Mouse (Mus musculus): ENCODE results near the gene Adgrv1. TPM values are rescaled to one million over a fixed set of nuclear protein-coding genes. Genes with fewer than 3 reads are reported as not detected.

Adgrv1 gene
- polyA plus RNA-seq, 1 experiment from 2014 or later: 54.5 TPM

GRCm38 (mm10) chr13:81328181-81328580, 304.8 kb downstream of the Adgrv1 start:
- ATAC-seq (ENCODE audit: low FRiP score) (no peak), DNase-seq (ENCODE audit: low spot score) (no peak)
- H3K27me3 ChIP-seq (ENCODE audit: control insufficient read depth, insufficient read depth, low read length): no peaks in the 10 kb centered on the region
- no peaks in the 10 kb centered on the region for H3K9me3 ChIP-seq (ENCODE audit: control insufficient read depth, low read length)
- WGBS: 94% methylated on average over 1 of the region's 1 CpGs
- no peak overlapping the region for H3K27ac ChIP-seq (ENCODE audit: low read depth, low read length)
- no peak overlapping the region for H3K9ac ChIP-seq (ENCODE audit: low read depth, low read length)
- H3K36me3 ChIP-seq (ENCODE audit: control insufficient read depth, insufficient read depth, low read length): 0 out of 2 replicates have a peak, but pooled peaks cover 3% of the 10 kb centered on the region
- H3K4me2 ChIP-seq (replicated peaks; ENCODE audit: low read depth, low read length): no peak overlapping the region
- no peak overlapping the region for H3K4me3 ChIP-seq (ENCODE audit: low read depth, low read length)
- H3K4me1 ChIP-seq (replicated peaks; ENCODE audit: control insufficient read depth, insufficient read depth, low read length): no peaks in the 10 kb centered on the region

GRCm38 (mm10) chr13:81325606-81326215, 307.2 kb downstream of the Adgrv1 start:
- Histone ChIP-seq H3K27ac (ENCODE audit: low read depth, low read length) (no peak overlapping the region), H3K36me3 (ENCODE audit: control insufficient read depth, insufficient read depth, low read length) (no peaks in the 10 kb centered on the region), H3K27me3 (ENCODE audit: control insufficient read depth, insufficient read depth, low read length) (no peaks in the 10 kb centered on the region), H3K4me3 (ENCODE audit: low read depth, low read length) (no peak overlapping the region), H3K9ac (ENCODE audit: low read depth, low read length) (no peak overlapping the region), H3K4me2 (replicated peaks; ENCODE audit: low read depth, low read length) (no peak overlapping the region), H3K9me3 (ENCODE audit: control insufficient read depth, low read length) (no peaks in the 10 kb centered on the region), H3K4me1 (replicated peaks; ENCODE audit: control insufficient read depth, insufficient read depth, low read length) (no peaks in the 10 kb centered on the region)
- 93% methylated on average over 2 of the region's 2 CpGs for WGBS
- ATAC-seq (ENCODE audit: low FRiP score): no peak
- DNase-seq (ENCODE audit: low spot score): no peak

GRCm38 (mm10) chr13:81323546-81324316, 309.2 kb downstream of the Adgrv1 start:
- Histone ChIP-seq H3K4me3 (ENCODE audit: low read depth, low read length) (no peak overlapping the region), H3K36me3 (ENCODE audit: control insufficient read depth, insufficient read depth, low read length) (no peaks in the 10 kb centered on the region), H3K27me3 (ENCODE audit: control insufficient read depth, insufficient read depth, low read length) (no peaks in the 10 kb centered on the region), H3K27ac (ENCODE audit: low read depth, low read length) (no peak overlapping the region), H3K4me2 (replicated peaks; ENCODE audit: low read depth, low read length) (no peak overlapping the region), H3K9me3 (ENCODE audit: control insufficient read depth, low read length) (no peaks in the 10 kb centered on the region), H3K4me1 (replicated peaks; ENCODE audit: control insufficient read depth, insufficient read depth, low read length) (no peaks in the 10 kb centered on the region), H3K9ac (ENCODE audit: low read depth, low read length) (no peak overlapping the region)
- WGBS: 95% methylated on average over 3 of the region's 3 CpGs
- no peak for ATAC-seq (ENCODE audit: low FRiP score)
- DNase-seq (ENCODE audit: low spot score): no peak

GRCm38 (mm10) chr13:81316581-81316980, 316.4 kb downstream of the Adgrv1 start:
- DNase-seq (ENCODE audit: low spot score) (no peak), ATAC-seq (ENCODE audit: low FRiP score) (no peak)
- 80% methylated on average over 4 of the region's 4 CpGs for WGBS
- no peak overlapping the region for H3K4me3 ChIP-seq (ENCODE audit: low read depth, low read length)
- H3K9ac ChIP-seq (ENCODE audit: low read depth, low read length): no peak overlapping the region
- H3K4me2 ChIP-seq (replicated peaks; ENCODE audit: low read depth, low read length): no peak overlapping the region
- no peaks in the 10 kb centered on the region for H3K4me1 ChIP-seq (replicated peaks; ENCODE audit: control insufficient read depth, insufficient read depth, low read length)
- no peaks in the 10 kb centered on the region for H3K36me3 ChIP-seq (ENCODE audit: control insufficient read depth, insufficient read depth, low read length)
- no peaks in the 10 kb centered on the region for H3K9me3 ChIP-seq (ENCODE audit: control insufficient read depth, low read length)
- no peaks in the 10 kb centered on the region for H3K27me3 ChIP-seq (ENCODE audit: control insufficient read depth, insufficient read depth, low read length)
- H3K27ac ChIP-seq (ENCODE audit: low read depth, low read length): no peak overlapping the region

- ATAC-seq (ENCODE audit: low FRiP score) (no peak), DNase-seq (ENCODE audit: low spot score) (no peak)
- Histone ChIP-seq H3K36me3 (ENCODE audit: control insufficient read depth, insufficient read depth, low read length) (no peaks in the 10 kb centered on the region), H3K4me3 (ENCODE audit: low read depth, low read length) (no peak overlapping the region), H3K4me1 (replicated peaks; ENCODE audit: control insufficient read depth, insufficient read depth, low read length) (no peaks in the 10 kb centered on the region), H3K27me3 (ENCODE audit: control insufficient read depth, insufficient read depth, low read length) (no peaks in the 10 kb centered on the region), H3K27ac (ENCODE audit: low read depth, low read length) (no peak overlapping the region), H3K4me2 (replicated peaks; ENCODE audit: low read depth, low read length) (no peak overlapping the region), H3K9me3 (ENCODE audit: control insufficient read depth, low read length) (no peaks in the 10 kb centered on the region), H3K9ac (ENCODE audit: low read depth, low read length) (no peak overlapping the region)
- 76% methylated on average over 7 of the region's 7 CpGs for WGBS
Measured at GRCm38 (mm10) chr13:81314306-81315120, 318.4 kb downstream of the Adgrv1 start.

- H3K27me3 ChIP-seq (ENCODE audit: control insufficient read depth, insufficient read depth, low read length): no peaks in the 10 kb centered on the region
- H3K9ac ChIP-seq (ENCODE audit: low read depth, low read length): no peak overlapping the region
- no peaks in the 10 kb centered on the region for H3K4me1 ChIP-seq (replicated peaks; ENCODE audit: control insufficient read depth, insufficient read depth, low read length)
- no peak overlapping the region for H3K4me2 ChIP-seq (replicated peaks; ENCODE audit: low read depth, low read length)
- DNase-seq (ENCODE audit: low spot score) (no peak), ATAC-seq (ENCODE audit: low FRiP score) (no peak)
- no peak overlapping the region for H3K4me3 ChIP-seq (ENCODE audit: low read depth, low read length)
- H3K9me3 ChIP-seq (ENCODE audit: control insufficient read depth, low read length): no peaks in the 10 kb centered on the region
- no peak overlapping the region for H3K27ac ChIP-seq (ENCODE audit: low read depth, low read length)
- 84% methylated on average over 5 of the region's 5 CpGs for WGBS
- no peaks in the 10 kb centered on the region for H3K36me3 ChIP-seq (ENCODE audit: control insufficient read depth, insufficient read depth, low read length)
Measured at GRCm38 (mm10) chr13:81312148-81312547, 320.8 kb downstream of the Adgrv1 start.

GRCm38 (mm10) chr13:81300851-81301250, 332.1 kb downstream of the Adgrv1 start:
- DNase-seq (ENCODE audit: low spot score): no peak
- no peaks in the 10 kb centered on the region for H3K36me3 ChIP-seq (ENCODE audit: control insufficient read depth, insufficient read depth, low read length)
- H3K27me3 ChIP-seq (ENCODE audit: control insufficient read depth, insufficient read depth, low read length): no peaks in the 10 kb centered on the region
- H3K9ac ChIP-seq (ENCODE audit: low read depth, low read length): no peak overlapping the region
- WGBS: 94% methylated on average over 1 of the region's 1 CpGs
- H3K4me1 ChIP-seq (replicated peaks; ENCODE audit: control insufficient read depth, insufficient read depth, low read length): no peaks in the 10 kb centered on the region
- H3K9me3 ChIP-seq (ENCODE audit: control insufficient read depth, low read length): no peaks in the 10 kb centered on the region
- no peak overlapping the region for H3K4me3 ChIP-seq (ENCODE audit: low read depth, low read length)
- H3K27ac ChIP-seq (ENCODE audit: low read depth, low read length): no peak overlapping the region
- H3K4me2 ChIP-seq (replicated peaks; ENCODE audit: low read depth, low read length): no peak overlapping the region
- no peak for ATAC-seq (ENCODE audit: low FRiP score)

- no peaks in the 10 kb centered on the region for H3K4me1 ChIP-seq (replicated peaks; ENCODE audit: control insufficient read depth, insufficient read depth, low read length)
- no peak overlapping the region for H3K9ac ChIP-seq (ENCODE audit: low read depth, low read length)
- H3K4me3 ChIP-seq (ENCODE audit: low read depth, low read length): no peak overlapping the region
- H3K27ac ChIP-seq (ENCODE audit: low read depth, low read length): no peak overlapping the region
- H3K9me3 ChIP-seq (ENCODE audit: control insufficient read depth, low read length): no peaks in the 10 kb centered on the region
- no peak overlapping the region for H3K4me2 ChIP-seq (replicated peaks; ENCODE audit: low read depth, low read length)
- H3K36me3 ChIP-seq (ENCODE audit: control insufficient read depth, insufficient read depth, low read length): no peaks in the 10 kb centered on the region
- DNase-seq (ENCODE audit: low spot score) (no peak), ATAC-seq (ENCODE audit: low FRiP score) (no peak)
- WGBS: 83% methylated on average over 1 of the region's 1 CpGs
- no peaks in the 10 kb centered on the region for H3K27me3 ChIP-seq (ENCODE audit: control insufficient read depth, insufficient read depth, low read length)
Measured at GRCm38 (mm10) chr13:81294106-81294505, 338.8 kb downstream of the Adgrv1 start.

Data from hindbrain, embryonic 11.5 days (tissue).